ENCODE assay signal across 21 mouse cellular contexts in genomic region chr9:97773911-97774310, GRCm38 (mm10).
DNase-seq lines count a peak whose midpoint lies in the region; ATAC-seq lines count a peak whose summit lies in the region.
"Had no signal": no experiment of that assay in that cellular context is flagged by ENCODE, and none has a peak within 500 bp of the region (broad histone marks: within the 10 kb centered on the region; RNA-seq: fewer than 3 reads in every experiment).

No protein-coding gene starts in this region.

- no peak overlapping the region for H3K9ac ChIP-seq in liver, embryonic 11.5 days (ENCODE audit: low read depth, low read length)
- H3K9ac ChIP-seq: forebrain, embryonic 12.5 days; liver, embryonic 15.5 days; midbrain, embryonic 12.5 days; neural tube, embryonic 13.5 days; stomach, embryonic 15.5 days had no signal

- no peaks in the 10 kb centered on the region for H3K36me3 ChIP-seq in liver, embryonic 11.5 days (ENCODE audit: control insufficient read depth, insufficient read depth, low read length)
- H3K36me3 ChIP-seq: forebrain, embryonic 12.5 days; hindbrain, embryonic 10.5 days; liver, embryonic 15.5 days; midbrain, embryonic 12.5 days; neural tube, embryonic 13.5 days; stomach, embryonic 15.5 days had no signal

- peak; percentile 25 to 32 for DNase-seq in cerebellum, postnatal 14 days
- DNase-seq in cerebellum, adult 11 months: no peak
- peak; percentile 22 for DNase-seq in layer of hippocampus, adult 11-12 months (ENCODE audit: low spot score)
- DNase-seq in layer of hippocampus, adult 9-10 months (ENCODE audit: low spot score): no peak
- DNase-seq in brain, adult 2 months (ENCODE audit: low read depth, low spot score): peak; percentile 87
- DNase-seq in layer of hippocampus, adult 9-11 months: peak; percentile 37
- no peak for DNase-seq in liver, embryonic 11.5 days (ENCODE audit: low spot score)
- DNase-seq: adrenal gland, postnatal 25 days; gastrocnemius, postnatal 25 days; kidney, postnatal 4 days; thymus, adult 18-20 months; thymus, postnatal 4 days had no signal

- H3K9me3 ChIP-seq in liver, embryonic 11.5 days (ENCODE audit: control insufficient read depth, low read length): no peaks in the 10 kb centered on the region
- H3K9me3 ChIP-seq: forebrain, embryonic 12.5 days; hindbrain, embryonic 10.5 days; liver, embryonic 15.5 days; midbrain, embryonic 12.5 days; neural tube, embryonic 13.5 days; stomach, embryonic 15.5 days had no signal

- 89% methylated on average over 3 of the region's 3 CpGs for WGBS in liver, embryonic 11.5 days

- H3K4me2 ChIP-seq in liver, embryonic 11.5 days: no peak overlapping the region
- H3K4me2 ChIP-seq: forebrain, embryonic 12.5 days; liver, embryonic 15.5 days; midbrain, embryonic 12.5 days; neural tube, embryonic 13.5 days; stomach, embryonic 15.5 days had no signal

- no peak for ATAC-seq in liver, embryonic 11.5 days (replicated peaks; ENCODE audit: low FRiP score)
- ATAC-seq: intestine, embryonic 16.5 days had no signal

- no peaks in the 10 kb centered on the region for H3K27me3 ChIP-seq in liver, embryonic 11.5 days (replicated peaks; ENCODE audit: control insufficient read depth, insufficient read depth, low read length)
- H3K27me3 ChIP-seq: CH12.LX; liver, embryonic 15.5 days; midbrain, embryonic 12.5 days; neural tube, embryonic 13.5 days; stomach, embryonic 15.5 days had no signal

- H3K27ac ChIP-seq in liver, embryonic 11.5 days (ENCODE audit: low read depth, low read length): no peak overlapping the region
- H3K27ac ChIP-seq: forebrain, embryonic 12.5 days; hindbrain, embryonic 10.5 days; liver, embryonic 15.5 days; macrophage; midbrain, embryonic 12.5 days; neural tube, embryonic 13.5 days; stomach, embryonic 15.5 days had no signal

- H3K4me3 ChIP-seq in liver, embryonic 11.5 days (ENCODE audit: low read depth, low read length): no peak overlapping the region
- H3K4me3 ChIP-seq: forebrain, embryonic 12.5 days; hindbrain, embryonic 10.5 days; liver, embryonic 15.5 days; midbrain, embryonic 12.5 days; neural tube, embryonic 13.5 days; stomach, embryonic 15.5 days had no signal

- no peaks in the 10 kb centered on the region for H3K4me1 ChIP-seq in liver, embryonic 11.5 days (replicated peaks; ENCODE audit: control insufficient read depth, insufficient read depth, low read length)
- H3K4me1 ChIP-seq: forebrain, embryonic 12.5 days; hindbrain, embryonic 10.5 days; liver, embryonic 15.5 days; midbrain, embryonic 12.5 days; stomach, embryonic 15.5 days had no signal

Comparison
In these comparisons a context has a peak if more than half of its experiments do, and no peak if none do; other contexts are left out.
1. DNase-seq: peak in cerebellum, postnatal 14 days (2 of 2), layer of hippocampus, adult 11-12 months (single experiment), brain, adult 2 months (single experiment) and layer of hippocampus, adult 9-11 months (single experiment); none in cerebellum, adult 11 months (single experiment), layer of hippocampus, adult 9-10 months (single experiment) and liver, embryonic 11.5 days (single experiment).